Mouse (Mus musculus) thymus, adult 2 months (tissue): Measurements from ENCODE around the gene Cacna2d2.

ENCODE experiments used
- CTCF ChIP-seq: fragments of 200-500 bp; IDR thresholded peaks from 2 replicates; pipeline ENCODE4 v1.5.1; 2012; ENCODE audit warnings: mild to moderate bottlenecking, control low read depth, low read length, moderate library complexity, borderline replicate concordance; ENCODE audit not compliant: control insufficient read depth, poor library complexity, insufficient read depth; ENCODE audit errors: extremely low read depth
- POLR2A ChIP-seq: fragments of 200-500 bp; IDR thresholded peaks from 2 replicates; pipeline ENCODE4 v1.6.1; 2012; ENCODE audit warnings: mild to moderate bottlenecking, low read length, control low read depth, moderate library complexity; ENCODE audit not compliant: control insufficient read depth, poor library complexity, insufficient read depth; ENCODE audit errors: extremely low read depth

GRCm38 (mm10) chr9:107417106-107417505 is 17.7 kb downstream of the Cacna2d2 start:
- TF ChIP-seq CTCF (no peak), POLR2A (no peak)
